Comparison of ENCODE assay signal across 9 mouse cellular contexts in the genomic region with DNA sequence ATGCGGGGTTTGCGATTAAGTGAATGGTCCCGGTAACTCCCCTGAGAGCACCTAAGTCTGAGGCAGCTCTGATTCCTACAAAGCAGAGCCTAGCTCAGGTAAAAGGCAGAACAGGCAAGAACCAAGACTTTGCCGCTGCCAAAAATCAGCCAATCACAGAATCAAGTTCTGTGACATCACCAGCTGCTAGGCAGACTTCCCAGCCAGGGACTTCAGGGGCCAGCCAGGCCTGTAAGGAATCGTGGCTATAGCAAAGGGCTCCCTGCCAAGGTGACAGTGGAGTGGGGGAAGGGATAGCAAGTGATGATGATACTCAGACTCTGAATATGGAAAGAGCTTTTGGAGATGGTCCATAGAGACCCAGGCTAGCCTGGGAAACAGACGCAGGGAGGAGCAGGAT. TPM values are rescaled to one million over a fixed set of nuclear protein-coding genes. Genes with fewer than 3 reads are reported as not detected.
A peak's percentile ranks its signal among the peaks of the same experiment; 100 is the strongest.
DNase-seq lines count a peak whose midpoint lies in the region; ATAC-seq and TF ChIP-seq lines count a peak whose summit lies in the region.
"Had no signal": no experiment of that assay in that cellular context is flagged by ENCODE, and none has a peak within 500 bp of the region (broad histone marks: within the 10 kb centered on the region; RNA-seq: fewer than 3 reads in every experiment).

No protein-coding gene starts in this region.

- peak overlapping the region; percentile 89 for H3K4me3 ChIP-seq in embryonic fibroblast, embryonic 13.5 days (ENCODE audit: insufficient read depth, low read length)
- 0 out of 2 replicates have a peak overlapping the region, but pooled peaks have one; percentile 7 for H3K4me3 ChIP-seq in heart, embryonic 12.5 days
- H3K4me3 ChIP-seq in kidney, embryonic 14.5 days (ENCODE audit: low read length) = peak overlapping the region; percentile 18; the same call in 1 of the 2 replicates
- peak overlapping the region; percentile 25 for H3K4me3 ChIP-seq in limb, embryonic 13.5 days
- 0 out of 2 replicates have a peak overlapping the region, but pooled peaks have one; percentile 15 for H3K4me3 ChIP-seq in midbrain, embryonic 15.5 days

- H3K4me2 ChIP-seq in heart, embryonic 12.5 days = peak overlapping the region; percentile 88
- peak overlapping the region; percentile 79 for H3K4me2 ChIP-seq in kidney, embryonic 14.5 days (replicated peaks; ENCODE audit: low read depth, low read length)
- peak overlapping the region; percentile 83 for H3K4me2 ChIP-seq in limb, embryonic 13.5 days (replicated peaks)
- peak overlapping the region; percentile 39 for H3K4me2 ChIP-seq in midbrain, embryonic 15.5 days

- ATAC-seq in heart, embryonic 12.5 days (ENCODE audit: insufficient number of reproducible peaks, low FRiP score) = no peak
- ATAC-seq in kidney, embryonic 14.5 days (ENCODE audit: low FRiP score, low TSS enrichment) = peak; percentile 24; the same call in 1 of the 2 replicates
- ATAC-seq in limb, embryonic 13.5 days (ENCODE audit: low FRiP score, low read depth) = no peak
- ATAC-seq in midbrain, embryonic 15.5 days (replicated peaks) = peak; percentile 79

- H3K4me1 ChIP-seq in embryonic fibroblast, embryonic 13.5 days (ENCODE audit: control insufficient read depth, insufficient read depth, low read length) = peaks cover 8% of the 10 kb centered on the region; the same call in 1 of the 2 replicates
- H3K4me1 ChIP-seq in heart, embryonic 12.5 days (replicated peaks) = peaks cover 74% of the 10 kb centered on the region
- H3K4me1 ChIP-seq in kidney, embryonic 14.5 days (ENCODE audit: control insufficient read depth, insufficient read depth, low read length) = peaks cover 36% of the 10 kb centered on the region
- peaks cover 57% of the 10 kb centered on the region for H3K4me1 ChIP-seq in limb, embryonic 13.5 days
- peaks cover 29% of the 10 kb centered on the region for H3K4me1 ChIP-seq in midbrain, embryonic 15.5 days

- TF ChIP-seq POLR2A in embryonic fibroblast, embryonic 13.5 days (IDR thresholded peaks at IDR 0.05; ENCODE audit: low read depth, low read length) = no peak; the same call in none of the 2 replicates

- 0 out of 2 replicates have a peak overlapping the region, but pooled peaks have one; percentile 3 for H3K9ac ChIP-seq in heart, embryonic 12.5 days
- H3K9ac ChIP-seq in kidney, embryonic 14.5 days (ENCODE audit: low read depth, low read length) = no peak overlapping the region
- no peak overlapping the region for H3K9ac ChIP-seq in limb, embryonic 13.5 days
- H3K9ac ChIP-seq in midbrain, embryonic 15.5 days = no peak overlapping the region

- peak; percentile 67 for DNase-seq in 3134 (ENCODE audit: extremely low read depth, insufficient read length, low spot score)
- peak; percentile 74 to 75 for DNase-seq in adrenal gland, postnatal 4 days (ENCODE audit: low spot score in 2 of 2)
- peak; percentile 73 for DNase-seq in spleen, adult 12 weeks (ENCODE audit: low spot score)

- WGBS in heart, embryonic 12.5 days = 11% methylated on average over 6 of the region's 6 CpGs
- WGBS in kidney, embryonic 14.5 days = 5% methylated on average over 6 of the region's 6 CpGs
- 12% methylated on average over 6 of the region's 6 CpGs for WGBS in limb, embryonic 13.5 days
- WGBS in midbrain, embryonic 15.5 days = 13% methylated on average over 6 of the region's 6 CpGs

- H3K27ac ChIP-seq in embryonic fibroblast, embryonic 13.5 days (ENCODE audit: insufficient read depth, low read length) = no peak overlapping the region
- H3K27ac ChIP-seq in heart, embryonic 12.5 days (ENCODE audit: poor library complexity, severe bottlenecking) = peak overlapping the region; percentile 48
- no peak overlapping the region; the same call in 1 of the 2 replicates for H3K27ac ChIP-seq in kidney, embryonic 14.5 days (ENCODE audit: low read depth, low read length)
- 0 out of 2 replicates have a peak overlapping the region, but pooled peaks have one; percentile 28 for H3K27ac ChIP-seq in limb, embryonic 13.5 days
- no peak overlapping the region for H3K27ac ChIP-seq in midbrain, embryonic 15.5 days

- no peaks in the 10 kb centered on the region for H3K9me3 ChIP-seq in heart, embryonic 12.5 days (replicated peaks)
- no peaks in the 10 kb centered on the region for H3K9me3 ChIP-seq in kidney, embryonic 14.5 days (ENCODE audit: control insufficient read depth, low read length)
- H3K9me3 ChIP-seq in limb, embryonic 13.5 days = no peaks in the 10 kb centered on the region
- no peaks in the 10 kb centered on the region for H3K9me3 ChIP-seq in midbrain, embryonic 15.5 days

- peaks cover 11% of the 10 kb centered on the region; the same call in 1 of the 2 replicates for H3K27me3 ChIP-seq in heart, embryonic 12.5 days (replicated peaks)
- H3K27me3 ChIP-seq in kidney, embryonic 14.5 days (ENCODE audit: control insufficient read depth, insufficient read depth, low read length) = peaks cover 15% of the 10 kb centered on the region; the same call in 1 of the 2 replicates
- peaks cover 38% of the 10 kb centered on the region for H3K27me3 ChIP-seq in limb, embryonic 13.5 days
- H3K27me3 ChIP-seq in midbrain, embryonic 15.5 days (replicated peaks) = peaks cover 23% of the 10 kb centered on the region

- TF ChIP-seq CTCF in embryonic fibroblast, embryonic 13.5 days (IDR thresholded peaks at IDR 0.05; ENCODE audit: borderline replicate concordance, insufficient read depth, low read length) = no peak

- H3K36me3 ChIP-seq in heart, embryonic 12.5 days = peaks cover 39% of the 10 kb centered on the region
- H3K36me3 ChIP-seq in kidney, embryonic 14.5 days (ENCODE audit: control insufficient read depth, insufficient read depth, low read length) = peaks cover 23% of the 10 kb centered on the region
- peaks cover 18% of the 10 kb centered on the region for H3K36me3 ChIP-seq in limb, embryonic 13.5 days
- no peaks in the 10 kb centered on the region for H3K36me3 ChIP-seq in midbrain, embryonic 15.5 days (replicated peaks)

RNA-seq across cellular contexts. Expression of a gene that starts 3.6 kb away (rescaled TPM):
- total RNA-seq in adrenal gland, postnatal 4 days (2021) = 100 to 1,000 TPM; 135 to 293 TPM
- polyA plus RNA-seq in embryonic fibroblast, embryonic 13.5 days (2011; ENCODE audit: insufficient read length, low read depth, missing spikeins) = 722 and 1,110 TPM in 2 replicates
- 153 and 155 TPM in 2 replicates for polyA plus RNA-seq in heart, embryonic 12.5 days (2016; fragmentation: Nextera tagmentation; extraction: Ambion mirVana)
- polyA plus RNA-seq in kidney, embryonic 14.5 days (2014; fragmentation: Nextera tagmentation; extraction: Ambion mirVana) = 208 and 212 TPM in 2 replicates
- 370 and 372 TPM in 2 replicates for polyA plus RNA-seq in limb, embryonic 13.5 days (2015; fragmentation: Nextera tagmentation; extraction: Ambion mirVana)
- polyA plus RNA-seq in midbrain, embryonic 15.5 days (2015; fragmentation: Nextera tagmentation; extraction: Ambion mirVana) = 9.8 and 10.7 TPM in 2 replicates

RNA-seq across cellular contexts. Expression of a gene that starts 13.2 kb away (rescaled TPM):
- 1 to 10 TPM; 1.4 to 1.5 TPM for total RNA-seq in adrenal gland, postnatal 4 days (2021)
- polyA plus RNA-seq in embryonic fibroblast, embryonic 13.5 days (2011; ENCODE audit: insufficient read length, low read depth, missing spikeins) = 0.48 and 2.0 TPM in 2 replicates
- 1.6 and 2.0 TPM in 2 replicates for polyA plus RNA-seq in heart, embryonic 12.5 days (2016; fragmentation: Nextera tagmentation; extraction: Ambion mirVana)
- 0.80 and 1.3 TPM in 2 replicates for polyA plus RNA-seq in kidney, embryonic 14.5 days (2014; fragmentation: Nextera tagmentation; extraction: Ambion mirVana)
- 2.3 and 3.3 TPM in 2 replicates for polyA plus RNA-seq in limb, embryonic 13.5 days (2015; fragmentation: Nextera tagmentation; extraction: Ambion mirVana)
- 0.32 and 0.49 TPM in 2 replicates for polyA plus RNA-seq in midbrain, embryonic 15.5 days (2015; fragmentation: Nextera tagmentation; extraction: Ambion mirVana)

RNA-seq across cellular contexts. Expression of a gene that starts 20.5 kb away (rescaled TPM):
- 10 to 100 TPM; 11.3 to 15.0 TPM for total RNA-seq in adrenal gland, postnatal 4 days (2021)
- polyA plus RNA-seq in embryonic fibroblast, embryonic 13.5 days (2011; ENCODE audit: insufficient read length, low read depth, missing spikeins) = 5.4 and 12.8 TPM in 2 replicates
- 37.7 and 38.7 TPM in 2 replicates for polyA plus RNA-seq in heart, embryonic 12.5 days (2016; fragmentation: Nextera tagmentation; extraction: Ambion mirVana)
- polyA plus RNA-seq in kidney, embryonic 14.5 days (2014; fragmentation: Nextera tagmentation; extraction: Ambion mirVana) = 36.4 and 38.2 TPM in 2 replicates
- 43.8 and 47.3 TPM in 2 replicates for polyA plus RNA-seq in limb, embryonic 13.5 days (2015; fragmentation: Nextera tagmentation; extraction: Ambion mirVana)
- 6.2 and 7.0 TPM in 2 replicates for polyA plus RNA-seq in midbrain, embryonic 15.5 days (2015; fragmentation: Nextera tagmentation; extraction: Ambion mirVana)

RNA-seq across cellular contexts. Expression of a gene that starts 27.3 kb away (rescaled TPM):
- total RNA-seq in adrenal gland, postnatal 4 days (2021) = 10 to 100 TPM; 44.3 TPM
- polyA plus RNA-seq in embryonic fibroblast, embryonic 13.5 days (2011; ENCODE audit: insufficient read length, low read depth, missing spikeins) = 32.5 and 39.2 TPM in 2 replicates
- polyA plus RNA-seq in heart, embryonic 12.5 days (2016; fragmentation: Nextera tagmentation; extraction: Ambion mirVana) = 63.6 and 66.4 TPM in 2 replicates
- 59.4 and 72.2 TPM in 2 replicates for polyA plus RNA-seq in kidney, embryonic 14.5 days (2014; fragmentation: Nextera tagmentation; extraction: Ambion mirVana)
- 71.6 and 74.3 TPM in 2 replicates for polyA plus RNA-seq in limb, embryonic 13.5 days (2015; fragmentation: Nextera tagmentation; extraction: Ambion mirVana)
- 81.4 and 82.8 TPM in 2 replicates for polyA plus RNA-seq in midbrain, embryonic 15.5 days (2015; fragmentation: Nextera tagmentation; extraction: Ambion mirVana)

RNA-seq across cellular contexts. Expression of a gene that starts 36.4 kb away (rescaled TPM):
- not detected for total RNA-seq in adrenal gland, postnatal 4 days (2021)
- not detected in 2 replicates for polyA plus RNA-seq in embryonic fibroblast, embryonic 13.5 days (2011; ENCODE audit: insufficient read length, low read depth, missing spikeins)
- polyA plus RNA-seq in heart, embryonic 12.5 days (2016; fragmentation: Nextera tagmentation; extraction: Ambion mirVana) = not detected in 2 replicates
- polyA plus RNA-seq in kidney, embryonic 14.5 days (2014; fragmentation: Nextera tagmentation; extraction: Ambion mirVana) = not detected in 2 replicates
- polyA plus RNA-seq in limb, embryonic 13.5 days (2015; fragmentation: Nextera tagmentation; extraction: Ambion mirVana) = not detected in 2 replicates
- polyA plus RNA-seq in midbrain, embryonic 15.5 days (2015; fragmentation: Nextera tagmentation; extraction: Ambion mirVana) = not detected in 2 replicates
- polyA plus RNA-seq: C2C12 had no signal

Comparison
In these comparisons a context has a peak if more than half of its experiments do, and no peak if none do; other contexts are left out.
1. H3K27ac ChIP-seq: peak in heart, embryonic 12.5 days (single experiment) and limb, embryonic 13.5 days (single experiment); none in embryonic fibroblast, embryonic 13.5 days (single experiment), kidney, embryonic 14.5 days (single experiment) and midbrain, embryonic 15.5 days (single experiment).
2. H3K4me3 ChIP-seq: peak in every context shown above with its lines; median percentile 89 in embryonic fibroblast, embryonic 13.5 days; 25 in limb, embryonic 13.5 days; 18 in kidney, embryonic 14.5 days; 15 in midbrain, embryonic 15.5 days; 7 in heart, embryonic 12.5 days.
3. ATAC-seq: peak in kidney, embryonic 14.5 days (single experiment) and midbrain, embryonic 15.5 days (single experiment); none in heart, embryonic 12.5 days (single experiment) and limb, embryonic 13.5 days (single experiment).
4. RNA of a gene that starts 3.6 kb away (polyA plus RNA-seq): 722 to 1,110 TPM in embryonic fibroblast, embryonic 13.5 days, 370 to 372 TPM in limb, embryonic 13.5 days, 208 to 212 TPM in kidney, embryonic 14.5 days and 153 to 155 TPM in heart, embryonic 12.5 days; 9.8 to 10.7 TPM in midbrain, embryonic 15.5 days; every median in the first group is over 10 times any median in the second.
5. Peak in every context shown above with its lines, with median percentiles within 50 percentile points of each other: DNase-seq and H3K4me2 ChIP-seq.